Mouse (Mus musculus): ENCODE data around the gene Eif2d. TPM values are rescaled to one million over a fixed set of nuclear protein-coding genes. Genes with fewer than 3 reads are reported as not detected.
"Not testable (repeated sequence)": the region's sequence is repeated elsewhere in the genome, so short reads cannot be mapped to it uniquely, and the experiment has no call there.

Gene Eif2d
- total RNA-seq, 1 experiment from 2014 or later, result 32.8 TPM

DNA sequence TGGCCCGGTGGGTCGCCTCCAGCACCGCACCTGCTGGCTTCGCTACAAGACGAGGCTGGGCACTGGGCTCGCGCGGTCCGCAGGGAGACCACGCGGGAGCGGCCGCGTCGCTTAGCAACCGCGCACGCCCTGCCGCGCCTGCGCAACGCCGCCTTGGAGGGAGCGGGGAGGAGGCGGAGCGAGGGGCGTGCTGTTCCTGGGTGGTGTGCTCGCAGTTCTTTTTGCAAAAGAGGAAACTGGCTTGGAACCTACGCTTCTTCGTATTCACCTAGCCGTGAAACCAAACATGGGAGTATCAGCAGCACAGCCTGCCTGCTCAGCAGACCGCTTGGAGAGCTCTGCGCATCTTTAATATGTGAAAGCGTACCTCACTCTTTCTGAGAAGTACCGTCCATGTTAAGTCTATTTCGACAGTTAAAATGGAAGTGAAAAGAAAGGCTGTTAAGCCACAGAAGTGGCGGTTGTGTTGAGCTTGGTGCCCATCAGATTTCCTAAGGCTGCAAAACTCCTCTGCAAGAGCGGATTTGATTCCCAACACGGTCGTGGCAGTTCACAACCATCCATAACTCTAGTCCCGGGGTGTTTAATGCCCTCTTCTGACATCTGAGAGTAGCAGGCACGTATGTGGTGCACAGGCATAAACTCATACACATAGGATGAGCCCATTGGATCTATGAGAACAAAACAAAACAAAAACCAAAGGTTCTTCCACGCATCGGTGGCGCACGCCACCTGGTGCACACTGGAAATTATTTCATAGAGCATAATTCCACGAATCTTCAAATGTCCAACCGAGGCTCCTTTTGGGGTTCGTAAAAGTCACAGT is 14.6 kb upstream of the Eif2d start, which contains the start of gene Dyrk3:
Gene Dyrk3 (minus strand): TSS at position 150 of the 826 bp plus-strand sequence.
- peak; percentile 60 for ATAC-seq (replicated peaks; ENCODE audit: low read depth, poor library complexity, severe bottlenecking)

GRCm38 (mm10) chr1:131139102-131140095 is 13.6 kb upstream of the Eif2d start:
- peak; percentile 10; the same call in 1 of the 2 replicates for ATAC-seq (replicated peaks; ENCODE audit: low read depth, poor library complexity, severe bottlenecking)

DNA sequence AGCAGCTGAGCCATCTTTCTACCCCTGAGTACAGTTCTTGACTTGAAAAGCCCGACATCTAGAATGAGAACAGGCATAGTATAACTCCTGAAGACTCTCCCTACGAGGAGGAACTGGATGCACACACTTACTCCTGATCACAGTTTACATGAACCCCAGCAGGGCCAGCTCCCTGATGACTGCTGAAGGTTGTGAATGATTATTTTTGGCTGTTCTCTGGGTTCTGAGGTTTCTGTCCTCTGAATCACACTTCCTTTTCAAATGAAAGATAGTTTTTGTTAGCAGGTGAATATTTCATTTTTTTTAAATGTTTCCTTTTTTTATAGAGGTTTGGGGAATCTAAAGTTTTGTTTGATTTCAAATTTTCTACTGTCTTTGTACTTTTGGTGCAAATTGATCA is 11.5 kb upstream of the Eif2d start:
- no peak for ATAC-seq (replicated peaks; ENCODE audit: low read depth, poor library complexity, severe bottlenecking)

- ATAC-seq (replicated peaks; ENCODE audit: low read depth, poor library complexity, severe bottlenecking), result no peak
Measured at GRCm38 (mm10) chr1:131142472-131142871, 10.5 kb upstream of the Eif2d start.

- not testable (repeated sequence) for ATAC-seq (replicated peaks; ENCODE audit: low read depth, poor library complexity, severe bottlenecking)
Measured at GRCm38 (mm10) chr1:131145222-131145621, 7.8 kb upstream of the Eif2d start.

DNA sequence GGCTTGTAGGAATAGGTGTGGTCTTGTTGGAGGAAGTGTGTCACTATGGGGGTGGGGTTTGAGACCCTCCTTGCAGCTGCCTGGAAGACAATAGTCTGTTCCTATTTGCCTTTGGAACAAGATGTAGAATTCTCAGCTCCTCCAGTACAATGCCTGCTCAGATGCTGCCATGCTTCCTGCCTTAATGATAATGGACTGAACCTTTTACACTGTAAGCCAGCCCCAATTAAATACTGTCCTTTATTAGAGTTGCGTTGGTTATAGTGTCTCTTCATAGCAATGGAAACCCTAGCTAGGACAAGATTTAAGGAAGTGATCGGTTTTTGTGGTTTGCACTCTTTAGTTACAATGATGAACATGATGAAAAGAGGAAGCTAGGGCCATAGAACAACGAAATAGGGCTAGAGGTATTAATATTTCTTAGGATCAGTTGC is 6.8 kb upstream of the Eif2d start:
- ATAC-seq (replicated peaks; ENCODE audit: low read depth, poor library complexity, severe bottlenecking), result peak; percentile 94

DNA sequence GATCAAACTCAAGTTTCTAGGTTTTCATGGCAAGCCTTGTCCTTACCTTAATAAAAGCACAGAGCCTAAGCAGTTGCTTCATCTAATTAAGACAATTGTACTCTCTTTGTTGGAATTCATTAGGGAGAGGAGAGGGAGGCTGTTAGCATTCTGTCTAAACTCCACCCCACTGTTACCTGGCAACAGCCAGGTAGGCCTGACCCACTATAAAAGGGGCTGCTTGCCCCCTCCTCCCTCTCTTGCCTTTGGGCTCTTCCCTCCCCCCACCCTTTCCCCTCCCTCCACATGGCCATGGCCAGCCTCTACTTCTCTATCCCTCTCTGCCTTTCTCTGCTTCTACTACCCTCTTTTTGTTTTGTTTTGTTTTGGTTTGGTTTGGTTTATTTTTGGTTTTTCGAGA is 3.5 kb upstream of the Eif2d start:
- no peak for ATAC-seq (replicated peaks; ENCODE audit: low read depth, poor library complexity, severe bottlenecking)

DNA sequence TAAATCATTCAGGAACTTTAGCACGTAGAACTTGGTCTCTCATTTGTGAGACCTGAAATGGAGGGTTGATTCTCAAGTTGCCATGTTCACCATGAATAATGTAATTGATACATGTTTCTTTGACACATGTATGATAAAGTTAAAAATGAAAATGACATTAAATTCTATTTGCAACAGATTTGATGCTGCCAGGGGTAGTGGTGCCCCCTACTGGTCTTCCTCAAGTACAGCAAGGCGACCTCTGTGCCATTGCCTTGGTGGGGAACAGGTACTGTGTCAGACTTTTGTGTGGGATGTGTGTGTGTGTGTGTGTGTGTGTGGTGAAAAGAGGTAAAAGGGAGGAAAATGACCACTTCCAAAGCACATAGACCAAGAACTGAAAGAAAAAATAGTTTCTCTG is 2.5 kb downstream of the Eif2d start:
- peak; percentile 48; the same call in 1 of the 2 replicates for ATAC-seq (replicated peaks; ENCODE audit: low read depth, poor library complexity, severe bottlenecking)

DNA sequence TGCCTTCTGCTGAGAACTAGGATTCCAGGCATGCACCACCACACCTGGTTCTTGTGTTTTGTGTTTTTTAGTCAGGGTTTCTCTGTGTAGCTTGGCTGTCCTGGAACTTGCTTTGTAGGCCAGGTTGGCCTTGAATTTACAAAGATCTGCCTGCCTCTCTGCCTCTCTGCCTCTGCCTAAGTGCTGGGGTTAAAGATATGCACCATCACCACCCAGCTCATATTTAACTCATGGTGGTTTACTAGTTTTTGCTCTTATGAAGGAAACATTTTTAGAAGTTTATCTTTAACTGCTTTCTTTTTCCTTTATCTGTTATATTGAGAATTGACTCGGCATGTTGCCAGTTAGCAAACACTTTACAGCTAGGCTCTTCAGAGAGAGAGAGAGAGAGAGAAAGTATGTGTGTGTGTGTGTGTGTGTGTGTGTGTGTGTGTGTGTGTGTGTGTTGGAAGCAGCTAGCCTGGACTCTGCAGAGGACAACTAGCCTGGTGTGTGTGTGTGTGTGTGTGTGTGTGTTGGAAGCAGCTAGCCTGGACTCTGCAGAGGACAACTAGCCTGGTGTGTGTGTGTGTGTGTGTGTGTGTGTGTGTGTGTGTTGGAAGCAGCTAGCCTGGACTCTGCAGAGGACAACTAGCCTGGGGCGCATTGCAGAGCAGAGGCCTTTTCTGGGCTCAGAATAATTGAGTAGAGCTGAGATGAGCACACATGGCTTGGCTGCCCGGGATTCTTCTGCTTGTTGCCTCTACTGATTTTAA is 6.8 kb downstream of the Eif2d start:
- peak; percentile 43; the same call in 1 of the 2 replicates for ATAC-seq (replicated peaks; ENCODE audit: low read depth, poor library complexity, severe bottlenecking)

DNA sequence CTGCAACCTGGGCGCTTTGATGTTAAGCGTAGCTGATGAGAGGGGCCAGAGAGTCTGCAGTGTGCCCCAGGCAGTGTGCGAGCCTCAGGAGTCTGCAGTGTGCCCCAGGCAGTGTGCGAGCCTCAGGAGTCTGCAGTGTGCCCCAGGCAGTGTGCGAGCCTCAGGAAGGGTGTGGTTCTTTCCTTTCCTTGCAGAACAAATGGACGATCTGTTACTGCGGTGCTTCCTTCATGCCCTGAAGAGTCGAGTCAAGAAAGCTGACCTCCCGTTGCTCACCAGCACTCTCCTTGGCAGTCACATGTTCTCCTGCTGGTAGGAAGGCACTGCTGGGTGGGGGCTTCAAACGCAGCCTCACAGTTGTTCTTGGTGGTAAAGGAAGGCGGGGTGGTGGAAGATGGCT is 8.1 kb downstream of the Eif2d start:
- peak; percentile 34; the same call in 1 of the 2 replicates for ATAC-seq (replicated peaks; ENCODE audit: low read depth, poor library complexity, severe bottlenecking)

GRCm38 (mm10) chr1:131164427-131164826 is 11.4 kb downstream of the Eif2d start:
- no peak for ATAC-seq (replicated peaks; ENCODE audit: low read depth, poor library complexity, severe bottlenecking)

DNA sequence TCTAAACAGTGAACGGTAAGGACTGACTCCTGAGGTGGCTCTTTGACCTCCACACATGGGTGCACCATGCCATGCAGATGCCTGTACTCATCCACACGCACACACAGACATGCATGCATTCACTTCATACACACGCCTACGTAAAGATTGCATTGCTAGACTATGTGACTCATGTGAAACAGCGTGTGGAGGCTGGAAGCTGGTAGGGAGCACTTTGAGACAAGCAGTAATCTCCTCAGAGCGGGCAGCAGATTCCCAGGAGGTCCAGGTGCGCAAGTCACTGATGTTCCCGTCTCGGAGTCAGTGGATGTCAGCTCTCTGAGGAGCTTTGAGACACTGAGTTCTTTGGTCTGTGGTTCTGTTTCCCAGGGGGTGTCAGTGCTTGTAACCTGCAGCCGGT is 14.6 kb downstream of the Eif2d start:
- ATAC-seq (replicated peaks; ENCODE audit: low read depth, poor library complexity, severe bottlenecking), result no peak

GRCm38 (mm10) chr1:131173001-131173400 is 20.0 kb downstream of the Eif2d start:
- no peak for ATAC-seq (replicated peaks; ENCODE audit: low read depth, poor library complexity, severe bottlenecking)

DNA sequence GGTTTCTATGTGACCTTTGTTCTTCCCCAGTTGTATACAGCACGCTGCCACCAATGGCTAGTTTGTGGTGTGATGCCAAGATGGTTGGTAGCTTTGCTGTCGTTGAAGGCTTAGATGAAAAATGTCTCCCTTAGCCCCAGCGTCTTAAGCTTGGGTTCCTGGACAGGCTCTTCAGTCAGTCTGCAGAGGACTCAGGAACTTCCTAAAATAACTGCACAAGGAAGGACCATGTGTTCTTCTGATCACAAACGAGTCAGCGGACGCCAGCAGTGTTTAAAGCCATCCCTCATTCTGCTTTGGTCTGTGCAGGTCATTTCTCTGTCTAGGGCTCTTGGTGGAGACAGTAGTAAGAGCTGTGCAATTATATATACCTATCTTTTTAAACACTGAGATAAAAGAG is 20.8 kb downstream of the Eif2d start:
- ATAC-seq (replicated peaks; ENCODE audit: low read depth, poor library complexity, severe bottlenecking), result no peak

DNA sequence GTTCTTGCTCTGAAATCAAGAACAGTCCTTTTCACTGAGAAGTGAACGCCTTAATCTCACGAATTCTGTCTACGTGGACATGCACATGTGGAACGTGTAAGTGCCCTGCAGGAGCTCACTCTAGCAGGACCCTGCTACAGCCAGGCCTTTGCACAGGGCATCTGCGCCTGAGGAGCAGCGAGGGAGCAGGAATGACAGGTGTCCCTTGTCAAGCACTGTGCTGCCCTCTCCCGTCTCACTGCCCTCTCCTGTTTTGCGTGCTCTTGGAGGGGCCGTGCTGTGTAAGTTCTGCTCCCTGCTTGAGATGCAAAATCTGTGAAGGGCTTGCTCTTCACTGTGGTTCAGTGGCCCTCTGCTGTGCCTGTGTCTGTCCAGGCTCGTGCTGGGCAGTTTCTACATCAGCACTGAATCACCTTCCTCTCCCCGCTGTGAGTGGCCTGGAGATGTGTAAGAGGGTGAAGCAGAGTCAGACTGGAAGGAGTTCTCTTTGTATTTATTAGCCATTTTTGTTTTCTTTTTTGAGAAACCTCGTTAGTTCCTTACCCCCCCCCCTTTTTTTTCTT is 21.4 kb downstream of the Eif2d start:
- ATAC-seq (replicated peaks; ENCODE audit: low read depth, poor library complexity, severe bottlenecking), result no peak

GRCm38 (mm10) chr1:131175189-131175588 is 22.2 kb downstream of the Eif2d start:
- ATAC-seq (replicated peaks; ENCODE audit: low read depth, poor library complexity, severe bottlenecking), result no peak

DNA sequence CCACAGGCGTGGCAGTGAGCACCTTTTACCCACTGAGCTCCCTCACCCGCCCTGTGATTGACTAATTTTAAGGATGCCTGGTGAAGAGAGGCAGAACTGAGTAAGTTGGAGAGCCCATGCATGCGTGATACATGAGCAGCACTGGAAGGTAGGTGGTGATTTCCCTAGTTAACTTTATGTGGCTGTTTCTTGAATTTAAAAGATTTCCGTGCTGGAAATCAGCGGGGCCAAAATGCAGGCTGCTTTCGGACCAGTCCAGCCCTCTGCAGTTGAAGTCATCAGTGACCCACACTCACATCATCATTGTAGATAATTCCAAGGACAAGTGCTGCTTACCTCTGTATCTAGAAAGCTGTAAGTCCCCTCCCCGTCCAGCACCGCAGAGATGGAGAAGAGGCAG is 22.8 kb downstream of the Eif2d start:
- ATAC-seq (replicated peaks; ENCODE audit: low read depth, poor library complexity, severe bottlenecking), result no peak

- ATAC-seq (replicated peaks; ENCODE audit: low read depth, poor library complexity, severe bottlenecking), result no peak
Measured at GRCm38 (mm10) chr1:131177249-131177648, 24.3 kb downstream of the Eif2d start.

GRCm38 (mm10) chr1:131178083-131178482 is 25.1 kb downstream of the Eif2d start:
- ATAC-seq (replicated peaks; ENCODE audit: low read depth, poor library complexity, severe bottlenecking), result no peak

- no peak for ATAC-seq (replicated peaks; ENCODE audit: low read depth, poor library complexity, severe bottlenecking)
Measured at GRCm38 (mm10) chr1:131180386-131180785, 27.4 kb downstream of the Eif2d start.
